Mouse (Mus musculus): Measurements from ENCODE around the gene Skiv2l. TPM values are rescaled to one million over a fixed set of nuclear protein-coding genes. Genes with fewer than 3 reads are reported as not detected.
"Not testable (repeated sequence)": the region's sequence is repeated elsewhere in the genome, so short reads cannot be mapped to it uniquely, and the experiment has no call there.

The Skiv2l gene
- polyA plus RNA-seq, 1 experiment from 2014 or later: 39.5 TPM

DNA sequence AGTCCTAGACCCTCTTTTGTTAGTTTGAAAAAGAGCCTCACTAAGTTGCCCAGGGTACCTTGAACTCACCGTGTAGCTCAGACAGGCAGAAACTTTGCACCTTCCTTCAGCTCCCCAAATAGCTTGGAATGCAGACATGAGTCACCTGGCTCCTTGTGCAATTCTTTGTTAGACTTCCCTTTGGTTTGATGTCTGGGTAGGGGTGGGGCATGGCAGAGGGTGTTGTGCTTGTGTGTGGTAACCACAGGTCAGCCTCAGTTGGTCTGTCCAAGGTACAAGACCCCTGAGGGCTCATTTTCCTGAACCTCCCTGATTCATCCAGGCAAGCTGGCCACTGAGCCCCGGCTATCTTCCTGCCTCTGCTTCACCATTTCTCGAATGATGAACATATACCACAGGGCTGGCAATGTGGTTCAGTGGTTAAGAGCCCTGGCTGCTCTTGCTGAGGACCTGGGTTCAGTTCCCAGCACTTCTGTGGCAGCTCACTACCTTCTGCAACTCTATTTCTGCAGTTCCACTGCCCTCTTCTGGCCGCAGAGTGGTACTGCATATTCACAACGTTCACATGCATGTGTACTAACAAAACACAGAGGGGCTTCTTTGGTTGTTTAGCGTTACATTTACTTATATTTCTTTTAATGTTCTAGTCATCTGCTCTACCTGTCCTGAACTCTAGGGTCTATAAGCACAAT, 45.0 kb downstream of the Skiv2l start:
- Histone ChIP-seq H3K4me2 (no peak overlapping the region), H3K9me3 (no peaks in the 10 kb centered on the region), H3K27ac (no peak overlapping the region), H3K27me3 (replicated peaks) (no peaks in the 10 kb centered on the region), H3K9ac (no peak overlapping the region), H3K4me1 (no peaks in the 10 kb centered on the region), H3K4me3 (replicated peaks) (no peak overlapping the region), H3K36me3 (no peaks in the 10 kb centered on the region)
- 68% methylated on average over 6 of the region's 6 CpGs for WGBS
- no peak for ATAC-seq (ENCODE audit: insufficient read depth, low FRiP score, low read depth)

DNA sequence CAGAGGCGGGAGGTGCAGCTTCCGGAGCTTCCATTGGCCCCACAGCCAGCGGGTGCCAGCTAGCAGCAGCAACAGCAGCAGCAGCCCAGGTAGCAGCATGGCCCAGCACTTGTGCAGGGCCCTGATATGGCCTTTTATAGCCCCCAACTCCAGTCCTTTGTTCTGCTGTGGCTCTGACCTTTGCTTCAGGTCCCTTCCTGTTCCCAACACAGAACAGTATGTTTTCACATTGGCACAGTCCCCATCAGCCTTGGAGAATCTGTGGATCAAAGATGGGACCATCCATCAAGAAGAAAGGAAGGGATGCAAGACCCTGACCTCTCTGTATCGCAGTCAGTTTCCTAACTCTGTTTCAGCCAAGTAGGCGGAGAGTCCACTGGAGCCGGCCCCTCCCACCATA, 45.7 kb downstream of the Skiv2l start, which contains the start of gene Cyp21a1:
TSS of gene Cyp21a1 (minus strand) at position 261 of the 400 bp plus-strand sequence.
- WGBS: 79% methylated on average over 6 of the region's 6 CpGs

DNA sequence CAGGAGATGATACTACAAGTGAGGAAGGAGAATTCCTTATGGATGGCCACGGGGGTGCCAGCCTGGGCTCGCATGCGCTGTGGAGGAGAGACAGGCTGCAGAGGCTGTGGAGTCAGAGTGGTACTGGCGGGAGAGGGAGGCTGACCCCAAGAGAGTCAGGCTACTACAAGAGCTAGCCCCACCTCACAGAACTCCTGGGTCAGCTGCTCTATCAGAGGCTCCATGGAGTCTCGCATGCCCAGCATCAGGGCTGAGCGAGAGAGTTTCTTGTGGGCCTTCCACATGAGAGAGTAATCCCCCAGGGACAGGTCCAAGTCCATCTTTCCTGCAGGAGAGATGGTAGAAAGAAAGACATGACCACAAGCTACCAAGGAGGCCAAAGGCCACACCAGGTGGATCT, 46.6 kb downstream of the Skiv2l start:
- H3K4me2 ChIP-seq; H3K9ac ChIP-seq; H3K27ac ChIP-seq; H3K36me3 ChIP-seq; H3K4me1 ChIP-seq; H3K4me3 ChIP-seq (replicated peaks); H3K27me3 ChIP-seq (replicated peaks); H3K9me3 ChIP-seq; ATAC-seq (ENCODE audit: insufficient read depth, low FRiP score, low read depth): not testable (repeated sequence)
- WGBS: 92% methylated on average over 6 of the region's 6 CpGs

More for the DNA sequence above, 45.7 kb downstream of the Skiv2l start, which contains the start of gene Cyp21a1:
- H3K27me3 ChIP-seq (replicated peaks); H3K4me2 ChIP-seq; ATAC-seq (ENCODE audit: insufficient read depth, low FRiP score, low read depth); H3K9me3 ChIP-seq; H3K4me3 ChIP-seq (replicated peaks); H3K36me3 ChIP-seq; H3K9ac ChIP-seq; H3K27ac ChIP-seq; H3K4me1 ChIP-seq: not testable (repeated sequence)

DNA sequence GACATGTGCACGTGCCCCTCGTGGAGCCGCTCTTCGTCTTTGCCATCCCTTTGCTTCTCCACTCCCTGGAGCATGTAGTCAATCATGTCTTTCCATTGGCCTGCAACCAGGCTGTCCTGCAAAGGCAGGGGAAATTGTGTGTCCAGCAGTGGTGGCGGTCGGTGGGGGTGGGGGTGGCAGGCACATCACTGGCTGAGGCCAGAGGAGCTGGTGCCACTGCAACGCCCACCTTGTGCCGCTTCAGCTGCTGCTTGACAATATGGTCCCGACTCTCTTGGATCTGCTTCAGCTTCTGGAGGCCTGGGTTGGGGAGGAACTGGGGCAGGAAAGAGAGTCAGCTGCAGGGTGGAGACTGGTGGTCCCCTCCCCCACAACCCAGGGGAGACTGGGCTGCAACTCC, 47.3 kb downstream of the Skiv2l start:
- H3K27me3 ChIP-seq (replicated peaks); ATAC-seq (ENCODE audit: insufficient read depth, low FRiP score, low read depth); H3K36me3 ChIP-seq; H3K4me1 ChIP-seq; H3K4me3 ChIP-seq (replicated peaks); H3K27ac ChIP-seq; H3K9ac ChIP-seq; H3K9me3 ChIP-seq; H3K4me2 ChIP-seq: not testable (repeated sequence)
- WGBS: 91% methylated on average over 9 of the region's 9 CpGs

DNA sequence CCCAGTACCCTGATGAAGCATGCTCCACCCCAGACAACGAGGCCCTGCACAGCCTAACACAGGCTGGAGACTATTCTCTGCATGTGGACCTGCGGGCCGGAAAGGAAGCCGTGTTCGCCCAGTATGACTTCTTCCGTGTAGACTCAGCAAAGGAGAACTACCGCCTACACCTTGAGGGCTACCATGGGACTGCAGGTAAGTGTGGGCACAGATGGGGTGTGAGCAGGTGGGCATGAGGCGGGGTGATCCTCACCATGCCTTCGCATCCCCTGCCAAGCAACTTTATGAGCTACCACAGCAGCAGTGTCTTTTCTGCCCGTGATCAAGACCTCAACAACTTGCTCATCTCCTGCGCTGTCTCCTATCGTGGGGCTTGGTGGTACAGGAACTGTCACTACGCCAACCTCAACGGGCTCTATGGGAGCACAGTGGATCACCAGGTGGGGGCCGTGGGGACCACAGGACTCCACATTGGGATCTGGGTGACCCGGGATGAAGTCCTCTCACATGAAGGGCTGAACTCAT, 49.2 kb downstream of the Skiv2l start:
- 92% methylated on average over 16 of the region's 16 CpGs for WGBS
- ATAC-seq (ENCODE audit: insufficient read depth, low FRiP score, low read depth); H3K4me3 ChIP-seq (replicated peaks); H3K9me3 ChIP-seq; H3K36me3 ChIP-seq; H3K4me1 ChIP-seq; H3K9ac ChIP-seq; H3K27me3 ChIP-seq (replicated peaks); H3K27ac ChIP-seq; H3K4me2 ChIP-seq: not testable (repeated sequence)

DNA sequence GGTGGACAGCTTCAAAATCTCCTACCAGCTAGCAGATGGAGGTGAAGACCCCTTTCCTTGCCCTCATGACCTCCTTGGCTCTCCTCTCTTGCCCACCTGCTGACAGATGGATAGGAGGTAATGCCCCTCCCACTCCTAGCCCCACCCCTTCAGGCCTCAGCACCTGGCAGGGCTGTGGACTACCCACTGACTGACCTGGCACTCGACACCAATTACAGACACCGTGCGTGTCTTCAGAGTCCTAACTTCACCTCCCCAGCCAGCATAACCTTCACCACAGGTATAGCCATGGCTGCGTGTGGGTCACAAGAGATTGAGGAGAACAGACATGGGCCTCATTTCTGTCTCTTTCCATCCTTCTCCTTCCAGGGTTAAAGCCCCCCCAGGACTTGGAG, 50.5 kb downstream of the Skiv2l start:
- H3K9ac ChIP-seq: no peak overlapping the region
- H3K4me3 ChIP-seq (replicated peaks): no peak overlapping the region
- no peak for ATAC-seq (ENCODE audit: insufficient read depth, low FRiP score, low read depth)
- no peak overlapping the region for H3K4me2 ChIP-seq
- H3K36me3 ChIP-seq: no peaks in the 10 kb centered on the region
- 90% methylated on average over 4 of the region's 4 CpGs for WGBS
- no peak overlapping the region for H3K27ac ChIP-seq
- no peaks in the 10 kb centered on the region for H3K27me3 ChIP-seq (replicated peaks)
- no peaks in the 10 kb centered on the region for H3K9me3 ChIP-seq
- H3K4me1 ChIP-seq: no peaks in the 10 kb centered on the region

DNA sequence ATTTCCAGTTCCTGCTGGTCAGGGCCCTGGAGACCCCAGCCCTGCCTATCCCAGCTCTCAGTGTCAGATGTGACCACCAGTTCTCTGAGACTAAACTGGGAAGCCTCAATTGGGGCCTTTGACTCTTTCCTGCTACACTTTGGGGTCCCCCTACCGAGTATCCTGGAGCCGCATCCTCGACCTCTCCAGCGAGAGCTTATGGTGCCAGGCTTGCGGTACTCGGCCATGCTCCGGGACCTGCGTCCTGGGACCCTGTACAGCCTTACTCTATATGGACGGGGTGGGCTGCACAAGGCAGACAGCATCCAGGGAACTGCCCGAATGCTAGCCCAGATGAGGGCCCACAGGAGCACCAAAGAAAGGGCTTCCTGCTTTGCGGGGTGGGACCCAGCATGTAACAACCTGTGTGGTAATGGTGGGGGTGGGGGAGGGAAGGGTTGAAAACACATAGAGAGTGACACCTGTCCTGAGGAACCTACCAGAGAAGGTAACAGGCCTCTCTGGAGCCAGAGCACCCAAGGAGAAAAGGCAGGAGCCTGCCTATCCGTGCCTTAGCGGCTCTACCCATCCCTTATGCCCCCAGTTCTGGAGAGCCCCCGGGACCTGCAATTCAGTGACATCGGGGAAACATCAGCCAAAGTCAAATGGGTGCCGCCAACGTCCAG, 51.0 kb downstream of the Skiv2l start:
- no peaks in the 10 kb centered on the region for H3K4me1 ChIP-seq
- ATAC-seq (ENCODE audit: insufficient read depth, low FRiP score, low read depth): no peak
- 89% methylated on average over 17 of the region's 17 CpGs for WGBS
- no peaks in the 10 kb centered on the region for H3K9me3 ChIP-seq
- H3K4me2 ChIP-seq: no peak overlapping the region
- no peak overlapping the region for H3K4me3 ChIP-seq (replicated peaks)
- no peak overlapping the region for H3K9ac ChIP-seq
- H3K27me3 ChIP-seq (replicated peaks): no peaks in the 10 kb centered on the region
- no peak overlapping the region for H3K27ac ChIP-seq
- H3K36me3 ChIP-seq: no peaks in the 10 kb centered on the region

DNA sequence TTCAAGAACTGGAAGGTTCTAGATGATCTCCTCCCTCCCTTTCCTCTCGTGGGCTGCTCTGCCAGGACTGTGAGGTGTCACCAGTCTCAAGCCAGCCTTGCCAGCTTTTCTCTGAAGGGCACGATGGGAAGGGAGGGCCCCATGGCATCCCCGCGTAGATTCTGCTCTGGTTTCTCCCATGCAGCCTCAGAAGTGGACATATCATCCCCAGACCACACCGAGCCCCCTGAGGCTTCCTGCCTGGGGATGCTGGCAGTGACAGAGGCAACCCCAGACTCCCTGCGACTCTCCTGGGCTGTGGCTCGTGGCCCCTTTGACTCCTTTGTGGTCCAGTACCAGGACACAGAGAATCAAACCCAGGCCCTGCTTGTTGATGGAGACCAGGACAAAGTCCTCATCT, 51.9 kb downstream of the Skiv2l start:
- WGBS: 75% methylated on average over 7 of the region's 7 CpGs
- H3K27me3 ChIP-seq (replicated peaks); H3K9ac ChIP-seq; H3K4me1 ChIP-seq; H3K4me2 ChIP-seq; ATAC-seq (ENCODE audit: insufficient read depth, low FRiP score, low read depth); H3K9me3 ChIP-seq; H3K27ac ChIP-seq; H3K4me3 ChIP-seq (replicated peaks); H3K36me3 ChIP-seq: not testable (repeated sequence)

DNA sequence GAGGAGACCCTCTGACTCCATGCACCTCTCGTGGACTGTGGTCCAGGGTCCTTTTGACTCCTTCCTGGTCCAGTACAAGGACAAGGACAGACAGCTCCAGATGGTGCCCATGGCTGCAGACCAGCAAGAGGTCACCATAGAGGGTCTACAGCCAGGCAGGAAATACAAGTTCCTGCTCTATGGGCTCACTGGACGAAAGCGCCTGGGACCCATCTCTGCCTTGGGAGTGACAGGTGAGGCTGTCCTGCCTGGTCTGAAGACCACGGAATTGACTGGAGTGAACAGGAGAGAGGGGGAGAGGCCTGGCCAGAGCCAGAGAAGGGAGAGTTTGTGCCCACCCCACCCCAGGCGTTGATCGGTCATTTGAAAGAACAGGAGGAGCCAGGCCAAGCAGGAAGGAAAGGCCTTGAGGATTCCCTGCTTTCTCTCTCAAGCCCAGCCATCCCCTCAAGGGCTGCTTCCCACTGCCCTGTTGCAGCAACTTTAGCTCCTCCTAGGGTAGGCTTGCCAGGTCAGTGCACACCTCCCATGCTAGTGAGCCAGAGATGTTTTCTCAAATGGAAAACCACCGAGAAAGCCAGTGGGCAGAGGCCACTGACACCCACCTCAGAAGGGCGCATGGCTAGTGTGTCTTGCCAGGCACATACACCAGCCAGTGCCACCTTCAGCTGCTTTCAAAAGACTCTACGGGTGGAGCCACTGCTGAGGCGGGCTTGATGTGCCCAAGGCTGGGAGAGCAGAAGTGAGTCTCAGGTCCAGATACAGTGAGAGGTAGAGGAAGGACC, 52.6 kb downstream of the Skiv2l start:
- H3K4me1 ChIP-seq; H3K27ac ChIP-seq; H3K9ac ChIP-seq; H3K9me3 ChIP-seq; ATAC-seq (ENCODE audit: insufficient read depth, low FRiP score, low read depth); H3K36me3 ChIP-seq; H3K4me2 ChIP-seq; H3K4me3 ChIP-seq (replicated peaks); H3K27me3 ChIP-seq (replicated peaks): not testable (repeated sequence)
- WGBS: 85% methylated on average over 10 of the region's 10 CpGs

DNA sequence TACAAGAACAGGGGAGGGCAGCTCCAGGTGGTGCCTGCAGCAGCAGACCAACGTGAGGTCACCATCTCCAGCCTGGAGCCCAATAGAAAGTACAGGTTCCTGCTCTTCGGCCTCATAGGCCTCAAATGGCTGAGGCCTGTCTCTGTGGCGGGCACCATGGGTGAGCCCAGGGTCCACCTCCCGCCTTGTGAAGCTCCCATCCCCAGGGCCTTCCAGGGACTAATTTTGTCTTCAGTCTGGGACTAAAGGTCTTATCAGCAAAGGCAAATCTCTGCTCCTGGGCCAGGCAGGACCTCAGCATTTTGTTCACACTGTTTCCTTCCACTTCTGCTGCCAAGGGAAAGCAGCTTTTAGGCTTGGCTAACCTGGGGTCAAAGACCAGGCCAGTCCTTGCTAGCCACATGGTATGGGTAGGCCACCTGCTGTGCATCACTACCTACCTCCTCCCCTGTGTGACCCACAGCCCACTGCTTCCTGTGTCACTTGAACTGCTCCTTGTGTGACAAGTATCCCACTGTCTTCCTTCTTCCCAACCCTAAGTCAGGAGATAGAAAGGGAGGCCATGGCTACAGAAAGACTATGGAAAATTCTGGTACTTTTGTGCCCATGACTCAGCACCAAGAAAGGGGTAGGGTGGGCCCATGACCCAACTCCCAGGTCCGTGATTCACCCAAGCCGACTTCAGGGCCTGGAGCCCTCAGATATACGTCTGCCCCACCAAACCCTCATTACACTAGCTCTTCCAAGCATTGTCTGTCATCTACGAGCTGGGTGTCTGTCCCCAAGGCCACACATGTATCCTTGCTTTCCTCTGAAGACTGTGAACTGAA, 53.5 kb downstream of the Skiv2l start:
- Histone ChIP-seq H3K4me2 (no peak overlapping the region), H3K4me3 (replicated peaks) (no peak overlapping the region), H3K36me3 (no peaks in the 10 kb centered on the region), H3K9ac (no peak overlapping the region), H3K4me1 (no peaks in the 10 kb centered on the region), H3K9me3 (no peaks in the 10 kb centered on the region), H3K27ac (no peak overlapping the region), H3K27me3 (replicated peaks) (no peaks in the 10 kb centered on the region)
- 80% methylated on average over 8 of the region's 8 CpGs for WGBS
- ATAC-seq (ENCODE audit: insufficient read depth, low FRiP score, low read depth): no peak

DNA sequence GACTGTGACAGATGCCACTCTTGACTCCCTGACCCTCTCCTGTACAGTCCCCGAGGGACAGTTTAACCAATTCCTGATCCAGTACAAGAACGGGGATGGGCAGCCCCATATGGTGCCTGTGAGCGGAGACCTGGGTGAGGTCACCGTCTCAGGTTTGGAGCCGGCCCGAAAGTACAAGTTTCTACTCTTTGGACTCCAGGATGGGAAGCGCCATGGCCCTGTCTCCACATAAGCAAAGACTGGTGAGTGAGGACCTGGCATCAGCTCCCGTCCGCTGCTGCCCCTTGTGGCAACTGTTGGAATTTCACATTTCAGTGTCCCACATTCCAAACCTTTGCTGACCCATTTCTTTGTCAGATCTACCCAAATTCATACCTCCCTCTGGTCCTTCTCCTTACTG, 54.4 kb downstream of the Skiv2l start:
- H3K9ac ChIP-seq: no peak overlapping the region
- no peaks in the 10 kb centered on the region for H3K4me1 ChIP-seq
- H3K27ac ChIP-seq: no peak overlapping the region
- 70% methylated on average over 9 of the region's 9 CpGs for WGBS
- H3K9me3 ChIP-seq: no peaks in the 10 kb centered on the region
- no peak overlapping the region for H3K4me3 ChIP-seq (replicated peaks)
- no peak overlapping the region for H3K4me2 ChIP-seq
- no peak for ATAC-seq (ENCODE audit: insufficient read depth, low FRiP score, low read depth)
- H3K27me3 ChIP-seq (replicated peaks): no peaks in the 10 kb centered on the region
- H3K36me3 ChIP-seq: no peaks in the 10 kb centered on the region

All from stomach, embryonic 15.5 days (tissue).